Mouse (Mus musculus) megakaryocyte, embryonic 14.5 days (primary cell): ENCODE measurements around the gene Adk. TPM values are rescaled to one million over a fixed set of nuclear protein-coding genes. Genes with fewer than 3 reads are reported as not detected.

ENCODE experiments used
- H3K27me3 ChIP-seq: replicated peaks from 2 replicates; pipeline ENCODE3; 2012; ENCODE audit warnings: inconsistent platforms
- H3K36me3 ChIP-seq: replicated peaks from 2 replicates; pipeline ENCODE3; 2012; ENCODE audit warnings: low read length, inconsistent platforms, mixed read lengths
- H3K4me1 ChIP-seq: 2 replicates; pipeline ENCODE4 v1.6.1; 2012; ENCODE audit warnings: inconsistent platforms
- H3K4me3 ChIP-seq: replicated peaks from 2 replicates; pipeline ENCODE3; 2012; ENCODE audit warnings: moderate library complexity, mild to moderate bottlenecking, inconsistent platforms
- H3K9me3 ChIP-seq: 2 replicates; pipeline ENCODE4 v1.6.1; 2012; ENCODE audit warnings: inconsistent platforms
- FLI1 ChIP-seq: IDR thresholded peaks from 2 replicates; pipeline ENCODE4 v1.6.1; 2012; ENCODE audit warnings: low read length, inconsistent platforms, mixed read lengths
- GATA1 ChIP-seq: IDR thresholded peaks from 3 replicates; pipeline ENCODE4 v1.6.1; 2012; ENCODE audit warnings: mixed read lengths, low read length, inconsistent platforms, borderline replicate concordance
- polyA plus RNA-seq: library from polyadenylated mRNA; stranded (reverse); fragments of >175 nt; gene quantifications from 2 replicates; pipeline ENCODE4 v1.2.3, GENCODE M21; 2012; ENCODE audit warnings: low replicate concordance; ENCODE audit not compliant: insufficient read depth

Gene Adk
- polyA plus RNA-seq, 1 experiment, result 2.1 TPM

DNA sequence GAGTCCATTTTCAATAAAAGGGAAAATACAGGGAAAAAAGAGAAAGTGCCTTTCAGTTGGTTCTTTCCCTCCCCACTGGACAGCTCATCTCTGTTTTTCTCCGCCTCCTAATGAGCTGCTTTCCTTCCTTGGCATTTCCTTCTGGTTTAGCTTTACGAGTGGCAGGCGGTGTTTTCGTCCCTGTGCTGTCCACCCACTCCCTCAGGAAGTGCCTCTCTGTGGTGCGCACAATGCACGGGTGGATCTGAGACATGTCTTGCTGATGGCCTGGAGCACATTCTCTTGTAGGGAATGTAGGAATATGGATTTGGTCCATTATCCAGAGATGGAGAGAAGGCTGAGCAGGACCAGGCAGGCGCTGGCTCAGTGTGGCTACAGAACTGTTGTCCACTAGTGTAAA is 47.0 kb downstream of the Adk start:
- Histone ChIP-seq H3K4me3 (peak overlapping the region; percentile 87), H3K27me3 (no peaks in the 10 kb centered on the region), H3K4me1 (peaks cover 49% of the 10 kb centered on the region), H3K9me3 (no peaks in the 10 kb centered on the region), H3K36me3 (no peaks in the 10 kb centered on the region)
- TF ChIP-seq FLI1 (no peak), GATA1 (no peak)

GRCm38 (mm10) chr14:21100876-21101275 is 48.5 kb downstream of the Adk start:
- Histone ChIP-seq H3K9me3 (no peaks in the 10 kb centered on the region), H3K27me3 (no peaks in the 10 kb centered on the region), H3K36me3 (peaks cover 2% of the 10 kb centered on the region), H3K4me1 (peaks cover 49% of the 10 kb centered on the region), H3K4me3 (no peak overlapping the region)
- no peak for TF ChIP-seq FLI1
- TF ChIP-seq GATA1, result no peak

DNA sequence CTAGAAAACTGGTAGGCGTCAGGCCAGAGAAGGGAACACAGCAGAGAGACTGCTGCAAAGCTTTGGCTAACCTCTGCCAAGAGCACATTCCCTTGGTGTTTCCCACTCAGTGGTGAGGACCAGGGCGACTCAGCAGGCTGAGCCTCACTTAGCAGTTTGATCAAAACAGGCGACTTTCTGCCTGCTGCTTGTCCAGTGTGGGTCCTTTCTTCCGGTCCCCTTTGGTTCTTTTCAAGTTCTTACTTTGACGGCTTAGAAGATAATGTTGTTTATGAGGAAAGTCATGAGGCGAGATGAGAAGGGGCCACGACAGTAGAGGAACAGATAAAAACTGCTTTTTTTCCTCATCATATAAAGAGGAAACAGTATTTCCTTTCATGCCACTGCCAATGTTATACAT is 49.2 kb downstream of the Adk start:
- no peaks in the 10 kb centered on the region for H3K27me3 ChIP-seq
- TF ChIP-seq GATA1 (no peak), FLI1 (no peak)
- H3K4me1 ChIP-seq, result peaks cover 50% of the 10 kb centered on the region
- no peaks in the 10 kb centered on the region for H3K9me3 ChIP-seq
- H3K36me3 ChIP-seq, result peaks cover 3% of the 10 kb centered on the region
- peak overlapping the region; percentile 85 for H3K4me3 ChIP-seq

GRCm38 (mm10) chr14:21102666-21103203 is 50.4 kb downstream of the Adk start:
- Histone ChIP-seq H3K36me3 (peaks cover 6% of the 10 kb centered on the region), H3K4me1 (peaks cover 49% of the 10 kb centered on the region), H3K4me3 (peak overlapping the region; percentile 57), H3K27me3 (no peaks in the 10 kb centered on the region), H3K9me3 (no peaks in the 10 kb centered on the region)
- TF ChIP-seq FLI1, result no peak
- TF ChIP-seq GATA1, result no peak

DNA sequence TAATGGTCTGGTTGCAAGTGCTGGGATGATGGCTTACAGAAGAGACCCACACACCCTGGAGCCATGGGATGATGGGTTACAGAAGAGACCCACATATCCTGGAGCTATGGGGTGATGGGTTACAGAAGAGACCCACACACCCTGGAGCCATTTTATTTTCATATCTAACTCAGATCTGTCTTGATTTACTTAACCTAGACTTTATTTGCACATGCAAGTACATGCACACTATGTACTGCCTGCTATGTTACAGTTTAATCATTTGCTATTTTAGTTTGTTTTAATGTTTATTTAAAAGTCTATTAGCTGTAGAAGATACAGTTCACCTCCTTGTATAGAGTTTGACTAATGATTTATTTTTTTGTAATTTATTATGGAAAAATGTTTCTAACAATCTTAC is 52.7 kb downstream of the Adk start:
- H3K9me3 ChIP-seq, result no peaks in the 10 kb centered on the region
- H3K36me3 ChIP-seq, result peaks cover 6% of the 10 kb centered on the region
- H3K4me3 ChIP-seq, result no peak overlapping the region
- H3K4me1 ChIP-seq, result peaks cover 32% of the 10 kb centered on the region
- TF ChIP-seq FLI1 (no peak), GATA1 (no peak)
- H3K27me3 ChIP-seq, result no peaks in the 10 kb centered on the region

- Histone ChIP-seq H3K4me3 (no peak overlapping the region), H3K4me1 (peaks cover 21% of the 10 kb centered on the region), H3K9me3 (no peaks in the 10 kb centered on the region), H3K36me3 (peaks cover 8% of the 10 kb centered on the region), H3K27me3 (no peaks in the 10 kb centered on the region)
- TF ChIP-seq FLI1, result no peak
- TF ChIP-seq GATA1, result no peak
These were observed 54.2 kb downstream of the Adk start for GRCm38 (mm10) chr14:21106582-21106981.

- Histone ChIP-seq H3K9me3 (no peaks in the 10 kb centered on the region), H3K36me3 (peaks cover 8% of the 10 kb centered on the region), H3K4me3 (no peak overlapping the region), H3K27me3 (no peaks in the 10 kb centered on the region), H3K4me1 (peaks cover 15% of the 10 kb centered on the region)
- TF ChIP-seq GATA1, result no peak
- TF ChIP-seq FLI1, result no peak
These were observed 55.2 kb downstream of the Adk start for GRCm38 (mm10) chr14:21107551-21107950.

GRCm38 (mm10) chr14:21110492-21110891 is 58.1 kb downstream of the Adk start:
- H3K27me3 ChIP-seq, result no peaks in the 10 kb centered on the region
- TF ChIP-seq FLI1 (no peak), GATA1 (no peak)
- peaks cover 8% of the 10 kb centered on the region for H3K36me3 ChIP-seq
- H3K4me3 ChIP-seq, result no peak overlapping the region
- peaks cover 14% of the 10 kb centered on the region for H3K4me1 ChIP-seq
- no peaks in the 10 kb centered on the region for H3K9me3 ChIP-seq

GRCm38 (mm10) chr14:21111500-21111899 is 59.1 kb downstream of the Adk start:
- Histone ChIP-seq H3K9me3 (no peaks in the 10 kb centered on the region), H3K4me1 (peaks cover 22% of the 10 kb centered on the region), H3K27me3 (no peaks in the 10 kb centered on the region), H3K4me3 (no peak overlapping the region), H3K36me3 (peaks cover 6% of the 10 kb centered on the region)
- no peak for TF ChIP-seq FLI1
- TF ChIP-seq GATA1, result no peak

- no peak for TF ChIP-seq FLI1
- no peak for TF ChIP-seq GATA1
- no peak overlapping the region for H3K4me3 ChIP-seq
- peaks cover 3% of the 10 kb centered on the region for H3K36me3 ChIP-seq
- H3K27me3 ChIP-seq, result no peaks in the 10 kb centered on the region
- H3K9me3 ChIP-seq, result no peaks in the 10 kb centered on the region
- H3K4me1 ChIP-seq, result peaks cover 19% of the 10 kb centered on the region
These were observed 59.8 kb downstream of the Adk start for GRCm38 (mm10) chr14:21112174-21112573.

DNA sequence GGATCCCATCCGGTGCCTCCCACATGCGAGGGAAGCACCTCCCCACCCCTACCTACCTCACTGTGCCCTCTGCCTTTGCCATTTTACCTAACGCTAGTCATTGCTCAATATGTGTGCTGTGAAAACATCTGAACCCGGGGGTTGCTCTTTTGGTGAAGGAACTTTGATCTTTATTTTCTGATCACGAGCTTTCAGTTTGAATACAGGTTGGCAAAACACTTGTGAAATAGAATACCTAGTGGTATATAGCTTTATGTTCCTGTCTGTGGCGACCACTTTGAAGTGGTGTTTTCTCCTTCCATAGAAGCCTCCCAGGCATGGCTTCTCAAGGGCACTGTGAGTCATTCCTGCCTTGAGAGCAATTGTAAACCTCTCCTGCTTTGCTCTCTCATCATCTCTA is 60.4 kb downstream of the Adk start:
- H3K4me3 ChIP-seq, result no peak overlapping the region
- no peak for TF ChIP-seq GATA1
- no peak for TF ChIP-seq FLI1
- no peaks in the 10 kb centered on the region for H3K9me3 ChIP-seq
- peaks cover 3% of the 10 kb centered on the region for H3K36me3 ChIP-seq
- H3K27me3 ChIP-seq, result no peaks in the 10 kb centered on the region
- H3K4me1 ChIP-seq, result peaks cover 19% of the 10 kb centered on the region
